Mouse (Mus musculus) heart, embryonic 15.5 days (tissue): Measurements from ENCODE around the gene Lrrc74a. TPM values are rescaled to one million over a fixed set of nuclear protein-coding genes. Genes with fewer than 3 reads are reported as not detected.

Experiments used
- ATAC-seq: fragments of 200-750 bp; cut with Nextera tagmentation; replicated peaks from 2 replicates; pipeline ENCODE4 v1.8.0; 2017; ENCODE audit warnings: low read depth, moderate TSS enrichment; ENCODE audit not compliant: insufficient number of reproducible peaks, insufficient read depth, low FRiP score
- H3K27ac ChIP-seq: fragments of 300-500 bp; sonication (generic); 2 replicates; pipeline ENCODE4 v1.5.1; 2015; ENCODE audit warnings: mild to moderate bottlenecking, inconsistent platforms
- H3K27me3 ChIP-seq: fragments of 300-500 bp; sonication (generic); 2 replicates; pipeline ENCODE4 v1.6.1; 2015; ENCODE audit warnings: inconsistent platforms
- H3K36me3 ChIP-seq: fragments of 300-500 bp; sonication (generic); 2 replicates; pipeline ENCODE4 v1.6.1; 2015; ENCODE audit warnings: mild to moderate bottlenecking, inconsistent platforms
- H3K4me1 ChIP-seq: fragments of 300-500 bp; sonication (generic); replicated peaks from 2 replicates; pipeline ENCODE4 v1.6.1; 2015; ENCODE audit warnings: inconsistent platforms
- H3K4me2 ChIP-seq: fragments of 300-500 bp; sonication (generic); 2 replicates; pipeline ENCODE4 v1.6.1; 2015; ENCODE audit warnings: inconsistent platforms, mild to moderate bottlenecking, moderate library complexity
- H3K4me3 ChIP-seq: fragments of 300-500 bp; sonication (generic); 2 replicates; pipeline ENCODE4 v1.5.1; 2015; ENCODE audit warnings: mild to moderate bottlenecking, inconsistent platforms
- H3K9ac ChIP-seq: fragments of 300-500 bp; sonication (generic); 2 replicates; pipeline ENCODE4 v1.6.1; 2015; ENCODE audit warnings: mild to moderate bottlenecking, inconsistent platforms
- H3K9me3 ChIP-seq: fragments of 300-500 bp; sonication (generic); replicated peaks from 2 replicates; pipeline ENCODE4 v1.6.1; 2016; ENCODE audit warnings: inconsistent platforms
- WGBS: fragments of 180-500 bp; shearing (Covaris S2); methylation state at CpG from one replicate; pipeline ENCODE4 v1.1.7; 2015; ENCODE audit warnings: mixed read lengths; 5-methylcytosine and 5-hydroxymethylcytosine counted together
- polyA plus RNA-seq: library from polyadenylated mRNA; unstranded; fragments of >200 nt; fragmentation: Nextera tagmentation; extraction: Ambion mirVana; gene quantifications from 2 replicates; pipeline ENCODE4 v1.2.1, GENCODE M21; 2015

Gene Lrrc74a
- polyA plus RNA-seq, 1 experiment from 2014 or later: not detected

DNA sequence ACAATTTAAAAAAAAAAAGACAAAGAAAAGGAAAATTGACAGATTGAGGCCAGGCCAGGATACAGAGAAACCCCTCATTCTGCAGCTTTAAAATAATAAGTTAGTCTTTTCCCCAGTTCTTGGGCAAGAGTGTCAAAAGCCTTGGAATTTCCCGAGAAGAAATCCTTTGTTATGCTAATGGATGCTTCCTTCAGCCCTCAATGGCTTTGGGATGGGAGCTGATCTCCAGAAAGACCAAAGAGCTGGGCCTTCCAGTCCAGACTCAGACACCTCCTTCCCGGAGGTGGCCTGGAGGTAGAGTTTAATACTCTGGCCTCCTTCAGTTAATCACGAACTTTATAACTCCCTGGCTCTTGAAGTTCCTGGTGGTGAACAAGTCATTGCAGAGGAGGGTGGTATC, 36.8 kb downstream of the Lrrc74a start:
- ATAC-seq: no peak
- H3K4me1 ChIP-seq: peaks cover 30% of the 10 kb centered on the region
- no peak overlapping the region for H3K9ac ChIP-seq
- H3K27ac ChIP-seq: peak overlapping the region; percentile 74; the same call in 1 of the 2 replicates
- no peak overlapping the region for H3K4me2 ChIP-seq
- H3K4me3 ChIP-seq: no peak overlapping the region
- no peaks in the 10 kb centered on the region for H3K36me3 ChIP-seq
- no peaks in the 10 kb centered on the region for H3K27me3 ChIP-seq
- no peaks in the 10 kb centered on the region for H3K9me3 ChIP-seq
- WGBS: 31% methylated on average over 3 of the region's 3 CpGs

DNA sequence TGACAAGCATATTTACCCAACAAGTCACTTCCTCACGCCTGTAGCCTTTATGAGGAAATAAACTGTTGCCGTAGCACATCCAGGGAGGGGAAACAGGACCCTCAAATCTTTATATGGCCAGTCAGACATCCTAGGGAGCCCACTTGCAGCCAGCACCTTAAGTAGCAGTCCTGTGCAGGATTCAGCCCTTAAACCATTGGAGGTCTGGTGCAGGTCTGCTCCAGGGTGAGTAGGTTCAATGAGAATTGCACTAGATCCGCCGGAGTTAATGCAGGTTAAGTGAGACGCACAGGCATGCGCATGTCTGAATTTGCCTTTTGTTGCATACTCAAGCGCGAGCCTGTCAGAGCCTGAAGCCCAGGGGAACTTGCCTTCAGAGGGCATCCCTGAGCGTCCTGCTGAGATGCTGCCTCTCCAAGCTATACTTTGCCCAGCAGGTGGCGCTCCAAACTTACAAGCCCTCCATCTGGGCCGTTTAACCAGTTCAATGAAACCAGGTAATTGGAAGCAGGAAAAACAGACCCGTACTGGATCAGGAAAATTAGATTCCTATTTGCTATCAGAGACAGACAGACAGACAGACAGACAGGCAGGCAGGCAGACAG, 37.8 kb downstream of the Lrrc74a start:
- peaks cover 39% of the 10 kb centered on the region for H3K4me1 ChIP-seq
- no peak; the same call in 1 of the 2 replicates for ATAC-seq
- H3K27me3 ChIP-seq: no peaks in the 10 kb centered on the region
- H3K9ac ChIP-seq: no peak overlapping the region
- H3K4me3 ChIP-seq: no peak overlapping the region
- H3K9me3 ChIP-seq: no peaks in the 10 kb centered on the region
- H3K36me3 ChIP-seq: no peaks in the 10 kb centered on the region
- H3K27ac ChIP-seq: no peak overlapping the region
- no peak overlapping the region for H3K4me2 ChIP-seq
- WGBS: 13% methylated on average over 12 of the region's 12 CpGs

DNA sequence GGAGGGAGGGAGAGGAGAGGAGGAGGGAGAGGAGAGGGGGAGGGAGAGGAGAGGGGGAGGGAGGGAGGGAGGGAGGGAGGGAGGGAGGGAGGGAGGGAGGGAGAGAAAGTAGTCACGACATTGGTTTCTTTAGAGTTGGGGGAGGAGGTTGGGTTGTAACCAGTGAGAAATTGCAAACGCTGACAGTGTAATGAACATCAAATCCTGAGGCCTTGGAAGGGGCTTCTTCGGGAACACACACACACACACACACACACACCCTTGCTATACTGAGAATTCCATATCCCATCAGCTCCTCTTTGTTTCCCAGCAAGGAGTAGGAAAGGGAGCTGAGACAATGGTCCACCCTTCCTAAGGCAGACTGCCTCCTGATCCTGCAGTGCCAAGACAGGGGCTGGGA, 38.4 kb downstream of the Lrrc74a start:
- Histone ChIP-seq H3K27ac (no peak overlapping the region), H3K9ac (no peak overlapping the region), H3K4me2 (no peak overlapping the region), H3K4me1 (peaks cover 39% of the 10 kb centered on the region), H3K9me3 (no peaks in the 10 kb centered on the region), H3K4me3 (no peak overlapping the region), H3K36me3 (no peaks in the 10 kb centered on the region), H3K27me3 (no peaks in the 10 kb centered on the region)
- ATAC-seq: no peak
- 43% methylated on average over 2 of the region's 3 CpGs for WGBS

DNA sequence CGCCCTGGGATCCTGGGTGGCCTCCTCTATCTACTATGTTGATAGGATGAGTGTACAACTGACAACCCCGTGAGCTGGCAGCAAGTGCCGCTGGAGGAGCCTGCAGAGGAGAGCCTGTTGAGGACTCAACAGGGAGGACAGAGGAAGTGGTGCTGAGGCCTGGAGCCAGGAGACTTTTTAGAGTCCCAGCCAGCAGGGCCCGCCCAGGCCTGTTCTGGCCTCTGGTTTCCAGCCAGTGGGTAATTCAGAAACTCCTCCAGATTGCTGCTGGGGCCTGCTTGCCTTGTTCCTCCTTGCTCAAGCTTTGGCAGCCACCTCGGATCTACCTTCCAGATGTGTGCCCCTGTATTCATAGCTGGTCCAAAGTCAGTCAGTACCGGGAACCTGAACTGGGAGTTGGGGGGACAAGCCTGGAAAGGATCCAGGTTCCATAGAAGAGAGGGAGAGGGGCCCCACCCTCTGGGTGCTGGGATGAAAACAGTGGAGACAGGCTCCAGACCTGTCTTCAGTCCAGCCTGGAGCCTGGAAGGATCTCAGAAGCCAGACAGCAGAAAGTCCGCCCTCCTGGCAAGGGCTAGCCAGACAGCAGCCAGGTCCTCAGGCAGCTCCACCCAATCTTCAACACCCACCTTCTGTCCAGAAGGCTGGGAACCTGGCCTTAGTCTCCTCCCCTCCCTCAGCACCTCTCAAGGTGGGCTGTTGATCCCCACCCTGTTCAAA, 41.6 kb downstream of the Lrrc74a start:
- Histone ChIP-seq H3K27ac (peak overlapping the region; percentile 76), H3K4me3 (no peak overlapping the region), H3K4me1 (peaks cover 28% of the 10 kb centered on the region), H3K27me3 (no peaks in the 10 kb centered on the region), H3K9me3 (no peaks in the 10 kb centered on the region), H3K4me2 (no peak overlapping the region), H3K36me3 (no peaks in the 10 kb centered on the region), H3K9ac (0 out of 2 replicates have a peak overlapping the region, but pooled peaks have one; percentile 10)
- peak; percentile 65 for ATAC-seq
- WGBS: 32% methylated on average over 7 of the region's 7 CpGs

DNA sequence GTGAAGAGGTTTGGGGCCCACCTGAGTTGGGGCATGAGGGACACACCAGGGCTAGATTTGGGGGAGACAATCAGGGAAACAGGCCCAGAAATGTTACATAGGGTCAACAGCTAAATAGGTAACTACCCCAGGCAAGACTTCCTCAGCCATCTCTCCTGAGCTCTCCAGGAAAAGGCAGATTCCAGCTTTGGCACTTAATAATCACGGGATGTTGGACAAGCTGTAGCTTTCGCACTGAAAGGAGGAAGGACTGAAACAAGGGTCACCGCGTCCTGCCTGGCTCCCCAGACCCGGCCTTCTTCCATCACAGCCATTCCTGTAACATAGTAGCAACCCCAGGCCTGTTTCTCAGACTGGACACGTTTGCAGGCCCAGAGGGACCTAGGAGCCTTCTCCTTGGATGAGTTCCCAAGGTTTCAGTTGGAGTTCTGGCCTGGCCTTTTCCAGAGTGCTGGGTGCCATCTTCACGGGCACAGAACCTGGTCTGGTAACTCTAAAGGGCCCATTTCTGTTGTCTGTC, 42.2 kb downstream of the Lrrc74a start:
- Histone ChIP-seq H3K36me3 (no peaks in the 10 kb centered on the region), H3K27me3 (no peaks in the 10 kb centered on the region), H3K9me3 (no peaks in the 10 kb centered on the region), H3K27ac (peak overlapping the region; percentile 76), H3K4me3 (no peak overlapping the region), H3K4me2 (no peak overlapping the region), H3K9ac (no peak overlapping the region), H3K4me1 (peaks cover 24% of the 10 kb centered on the region)
- no peak for ATAC-seq
- WGBS: 68% methylated on average over 7 of the region's 7 CpGs

DNA sequence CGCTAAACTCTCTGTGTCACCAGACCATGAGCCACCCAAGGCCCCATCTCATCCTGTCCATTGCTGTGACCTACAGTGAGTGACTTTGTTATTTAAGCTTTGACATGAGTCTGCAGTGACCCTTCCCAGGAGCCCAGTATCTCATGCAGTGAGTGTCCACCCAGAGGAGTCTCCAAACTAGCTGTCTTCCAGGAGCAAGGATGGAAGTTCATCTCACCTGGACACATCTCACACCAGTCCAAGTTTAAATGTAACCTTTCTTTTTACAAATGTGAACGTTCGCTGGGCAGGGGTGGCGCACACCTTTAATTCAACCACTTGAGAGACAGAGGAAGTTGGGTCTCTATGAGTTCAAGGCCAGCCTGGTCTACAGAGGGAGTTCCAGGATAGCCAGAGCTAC, 44.4 kb downstream of the Lrrc74a start:
- Histone ChIP-seq H3K36me3 (no peaks in the 10 kb centered on the region), H3K9me3 (no peaks in the 10 kb centered on the region), H3K4me1 (peaks cover 23% of the 10 kb centered on the region), H3K4me3 (no peak overlapping the region), H3K27ac (no peak overlapping the region), H3K4me2 (no peak overlapping the region), H3K9ac (no peak overlapping the region), H3K27me3 (no peaks in the 10 kb centered on the region)
- 88% methylated on average over 4 of the region's 4 CpGs for WGBS
- ATAC-seq: no peak

DNA sequence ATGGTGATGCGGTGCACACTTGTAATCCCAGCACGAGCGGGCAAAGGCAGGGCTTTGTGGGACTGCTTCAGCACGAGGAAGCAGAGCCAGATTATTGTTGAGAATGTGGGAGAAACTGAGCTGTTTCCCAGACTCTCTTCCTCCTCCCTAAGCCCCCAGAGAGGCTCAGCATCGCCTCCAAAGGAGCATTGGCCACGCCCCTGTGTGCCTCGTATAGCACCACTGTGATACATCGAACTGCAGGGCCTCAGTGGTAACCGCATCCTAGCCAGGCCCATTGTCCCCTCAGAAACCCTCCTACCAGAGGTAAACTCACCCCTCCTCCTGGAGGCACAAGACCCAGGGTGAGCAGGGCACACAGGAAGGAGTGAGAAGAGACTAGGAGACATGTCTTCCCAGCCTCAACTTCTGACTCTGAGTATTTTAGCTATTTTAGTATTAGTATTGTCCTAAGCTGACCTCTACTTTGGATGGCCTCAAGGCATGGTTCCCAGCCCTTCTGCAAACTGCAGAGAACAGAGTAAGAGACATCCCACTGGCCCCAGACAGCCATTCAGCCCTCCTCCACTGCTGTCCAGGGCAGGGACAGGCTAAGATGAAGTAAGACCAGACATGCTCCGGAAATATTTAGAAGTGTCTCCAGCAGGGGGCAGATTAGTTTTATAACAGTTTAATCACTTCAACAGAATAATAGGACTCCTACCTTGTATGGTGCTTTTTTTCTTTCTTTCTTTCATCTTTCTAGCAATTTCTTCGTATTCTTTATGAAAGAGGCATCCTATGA, 45.2 kb downstream of the Lrrc74a start:
- peaks cover 28% of the 10 kb centered on the region for H3K4me1 ChIP-seq
- H3K27me3 ChIP-seq: no peaks in the 10 kb centered on the region
- no peaks in the 10 kb centered on the region for H3K36me3 ChIP-seq
- no peak overlapping the region for H3K4me2 ChIP-seq
- no peak overlapping the region for H3K4me3 ChIP-seq
- H3K9me3 ChIP-seq: no peaks in the 10 kb centered on the region
- no peak for ATAC-seq
- WGBS: 52% methylated on average over 11 of the region's 11 CpGs
- H3K27ac ChIP-seq: no peak overlapping the region
- no peak overlapping the region for H3K9ac ChIP-seq

DNA sequence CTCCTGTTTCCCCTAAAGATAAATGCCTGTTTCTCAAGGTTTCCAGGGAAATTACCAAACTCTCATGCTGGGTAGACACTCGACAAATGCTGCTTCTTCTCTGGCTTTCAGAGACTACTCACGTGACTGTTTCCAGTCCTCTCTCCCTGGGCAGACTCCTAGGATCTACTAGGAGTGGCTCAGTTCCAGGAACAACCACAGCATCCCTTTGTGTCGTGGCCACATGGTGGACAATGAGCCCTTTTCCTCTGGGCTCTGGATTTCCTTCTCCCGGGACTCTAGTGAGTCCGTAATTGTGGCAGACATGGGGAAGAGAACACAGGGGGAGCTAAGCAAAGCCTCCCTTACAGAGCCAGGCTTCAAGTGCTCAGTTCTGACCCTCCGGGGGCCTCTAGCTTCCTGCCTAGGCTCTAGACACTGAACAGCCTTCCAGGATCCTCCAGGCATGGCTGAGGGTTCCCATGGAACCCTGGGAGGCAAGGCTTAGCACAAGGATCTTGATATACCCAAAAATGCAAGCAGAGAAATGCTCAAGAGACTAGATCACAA, 47.6 kb downstream of the Lrrc74a start:
- no peaks in the 10 kb centered on the region for H3K9me3 ChIP-seq
- no peak overlapping the region for H3K4me2 ChIP-seq
- WGBS: 33% methylated on average over 6 of the region's 6 CpGs
- H3K27ac ChIP-seq: peak overlapping the region; percentile 55
- H3K9ac ChIP-seq: no peak overlapping the region
- no peaks in the 10 kb centered on the region for H3K27me3 ChIP-seq
- no peaks in the 10 kb centered on the region for H3K36me3 ChIP-seq
- H3K4me1 ChIP-seq: peaks cover 19% of the 10 kb centered on the region
- no peak overlapping the region for H3K4me3 ChIP-seq
- peak; percentile 66 for ATAC-seq

DNA sequence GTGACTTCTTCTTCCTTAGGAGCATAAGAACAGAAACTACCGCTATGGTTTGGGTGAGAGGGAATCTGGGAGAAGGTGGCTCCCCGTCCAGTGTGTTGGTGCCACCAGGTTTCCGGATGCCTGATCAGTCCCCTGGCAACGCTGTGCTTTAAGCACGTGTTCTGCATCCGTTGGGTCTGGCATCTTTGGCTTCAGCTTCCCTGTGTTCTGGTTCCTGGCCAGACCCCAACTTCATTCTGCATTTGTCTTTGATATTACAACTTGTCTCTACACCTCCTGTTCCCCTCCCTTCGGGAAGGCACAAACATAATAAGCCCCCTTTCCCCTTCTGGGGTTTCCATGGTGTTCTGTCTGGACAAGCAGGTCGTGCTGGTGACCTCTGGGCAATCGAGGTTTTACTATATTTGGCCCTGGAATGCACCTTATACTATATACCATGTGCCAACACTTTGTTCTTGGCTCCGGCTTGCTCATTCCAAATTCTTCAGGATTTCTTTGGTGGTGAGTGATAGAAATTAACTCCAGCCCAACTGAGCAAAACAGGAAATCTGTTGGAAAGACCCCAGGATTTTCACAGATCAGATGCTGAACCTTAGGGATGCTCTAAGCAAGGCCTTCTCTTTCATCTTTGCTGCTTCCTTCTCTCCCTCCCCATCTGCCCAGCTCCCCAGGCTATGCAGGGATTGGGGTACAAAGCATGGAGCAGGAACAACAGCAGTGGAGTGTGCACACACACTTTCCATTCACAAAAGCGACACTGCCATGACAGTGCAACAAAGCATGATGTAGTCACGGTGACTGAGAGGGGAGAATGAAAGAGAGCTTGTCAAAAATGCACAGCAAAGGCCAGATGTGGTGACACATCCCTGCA, 52.2 kb downstream of the Lrrc74a start:
- Histone ChIP-seq H3K36me3 (no peaks in the 10 kb centered on the region), H3K4me1 (peaks cover 40% of the 10 kb centered on the region), H3K27ac (peak overlapping the region; percentile 42; the same call in 1 of the 2 replicates), H3K4me2 (peak overlapping the region; percentile 18; the same call in 1 of the 2 replicates), H3K9ac (no peak overlapping the region), H3K27me3 (no peaks in the 10 kb centered on the region), H3K4me3 (no peak overlapping the region), H3K9me3 (no peaks in the 10 kb centered on the region)
- WGBS: 38% methylated on average over 12 of the region's 12 CpGs
- ATAC-seq: no peak

DNA sequence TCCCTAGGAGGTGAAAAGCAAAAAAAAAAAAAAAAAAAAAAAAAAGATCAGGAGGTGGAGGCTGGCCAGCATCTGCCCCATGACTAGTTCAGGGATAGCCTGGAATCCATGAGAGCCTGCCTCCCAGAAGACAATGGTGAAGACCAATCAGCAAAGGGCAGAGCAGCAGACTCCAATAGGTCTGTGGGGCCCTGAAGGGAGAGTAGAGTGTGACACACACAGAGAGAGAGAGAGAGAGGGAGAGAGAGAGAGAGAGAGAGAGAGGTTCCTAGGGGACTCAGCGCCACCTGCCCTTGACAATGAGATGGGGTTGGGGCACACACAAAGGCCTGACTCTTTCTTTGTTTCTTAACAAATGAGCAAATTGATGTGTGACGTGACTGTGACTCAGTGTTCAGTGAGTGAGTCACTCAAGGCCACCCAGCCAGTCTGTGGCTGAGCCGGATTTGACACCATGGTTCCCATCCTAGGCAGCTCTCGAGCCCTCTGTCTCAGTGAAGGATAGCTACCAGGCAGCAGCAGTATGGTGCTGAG, 52.9 kb downstream of the Lrrc74a start:
- Histone ChIP-seq H3K4me3 (no peak overlapping the region), H3K27ac (peak overlapping the region; percentile 42; the same call in 1 of the 2 replicates), H3K36me3 (no peaks in the 10 kb centered on the region), H3K4me1 (peaks cover 36% of the 10 kb centered on the region), H3K4me2 (no peak overlapping the region), H3K9ac (no peak overlapping the region), H3K27me3 (no peaks in the 10 kb centered on the region), H3K9me3 (no peaks in the 10 kb centered on the region)
- ATAC-seq: no peak
- 62% methylated on average over 4 of the region's 4 CpGs for WGBS
